Mouse (Mus musculus): ENCODE measurements around the gene Dhx34. TPM values are rescaled to one million over a fixed set of nuclear protein-coding genes. Genes with fewer than 3 reads are reported as not detected.
A peak's percentile ranks its signal among the peaks of the same experiment; 100 is the strongest.

Dhx34 gene
- total RNA-seq, 2 experiments from 2014 or later = 12.7 to 12.8 TPM

GRCm38 (mm10) chr7:16156105-16156714 is 65.6 kb downstream of the Dhx34 start:
- H3K27ac ChIP-seq = peak overlapping the region; percentile 38
- DNase-seq (ENCODE audit: extremely low spot score in 1 of 2, low spot score in 2 of 2) = no peak
- H3K4me3 ChIP-seq = no peak overlapping the region
- intact Hi-C loops (cut with DNase I) = no loop called here
- no peak for TF ChIP-seq CTCF (IDR thresholded peaks at IDR 0.05)

DNA sequence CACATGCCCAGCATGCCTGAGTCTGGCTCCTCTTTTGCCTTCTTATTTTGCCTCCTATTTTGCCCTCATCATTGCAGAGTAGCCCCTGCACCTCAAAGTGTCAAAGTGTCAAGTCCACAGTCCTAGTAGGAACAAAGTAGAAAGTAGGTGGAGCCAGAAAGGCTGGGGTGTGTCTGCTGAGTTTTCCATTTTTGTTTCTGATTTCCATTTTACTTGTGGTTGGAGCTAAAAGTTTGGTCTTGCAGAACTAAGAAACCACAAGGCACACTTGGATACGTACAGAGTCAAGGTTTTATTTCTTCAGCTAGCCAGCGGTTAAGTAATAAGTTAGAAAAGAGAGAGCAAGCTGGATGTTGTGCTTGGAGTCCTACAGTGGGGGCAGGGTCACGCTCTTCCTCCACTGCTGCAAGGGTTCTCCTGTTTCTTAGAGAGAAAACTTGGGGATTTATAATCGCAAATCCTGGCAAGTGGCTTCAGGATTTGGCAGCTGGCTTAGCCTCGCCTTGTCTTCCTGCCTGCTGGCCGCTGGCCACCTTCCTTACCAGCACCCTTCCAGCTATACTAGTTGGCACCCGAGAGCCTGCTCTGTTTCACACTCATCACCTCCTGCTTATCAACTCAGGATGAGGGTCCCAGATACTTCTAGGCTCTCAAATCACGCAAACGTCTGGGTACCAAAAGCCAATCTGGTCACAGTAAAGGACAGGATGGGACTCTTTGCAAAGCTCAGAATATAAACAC is 66.5 kb downstream of the Dhx34 start:
- intact Hi-C loops (cut with DNase I) = loop anchor here (2.0 kb wide), 1 partner anchor 99 kb away; no protein-coding TSS in a partner anchor
- DNase-seq (ENCODE audit: extremely low spot score in 1 of 2, low spot score in 2 of 2) = no peak
- Histone ChIP-seq H3K27ac (peak overlapping the region; percentile 36), H3K4me3 (no peak overlapping the region)
- no peak for TF ChIP-seq CTCF (IDR thresholded peaks at IDR 0.05)

GRCm38 (mm10) chr7:16153522-16153921 is 68.3 kb downstream of the Dhx34 start:
- H3K4me3 ChIP-seq = no peak overlapping the region
- intact Hi-C loops (cut with DNase I) = loop anchor here (5.0 kb wide), 1 partner anchor 171 kb away; no protein-coding TSS in a partner anchor
- peak overlapping the region; percentile 42; the same call in 1 of the 2 replicates for H3K27ac ChIP-seq
- DNase-seq (ENCODE audit: extremely low spot score in 1 of 2, low spot score in 2 of 2) = peak; percentile 67 to 74
- TF ChIP-seq CTCF (IDR thresholded peaks at IDR 0.05) = peak; percentile 85

DNA sequence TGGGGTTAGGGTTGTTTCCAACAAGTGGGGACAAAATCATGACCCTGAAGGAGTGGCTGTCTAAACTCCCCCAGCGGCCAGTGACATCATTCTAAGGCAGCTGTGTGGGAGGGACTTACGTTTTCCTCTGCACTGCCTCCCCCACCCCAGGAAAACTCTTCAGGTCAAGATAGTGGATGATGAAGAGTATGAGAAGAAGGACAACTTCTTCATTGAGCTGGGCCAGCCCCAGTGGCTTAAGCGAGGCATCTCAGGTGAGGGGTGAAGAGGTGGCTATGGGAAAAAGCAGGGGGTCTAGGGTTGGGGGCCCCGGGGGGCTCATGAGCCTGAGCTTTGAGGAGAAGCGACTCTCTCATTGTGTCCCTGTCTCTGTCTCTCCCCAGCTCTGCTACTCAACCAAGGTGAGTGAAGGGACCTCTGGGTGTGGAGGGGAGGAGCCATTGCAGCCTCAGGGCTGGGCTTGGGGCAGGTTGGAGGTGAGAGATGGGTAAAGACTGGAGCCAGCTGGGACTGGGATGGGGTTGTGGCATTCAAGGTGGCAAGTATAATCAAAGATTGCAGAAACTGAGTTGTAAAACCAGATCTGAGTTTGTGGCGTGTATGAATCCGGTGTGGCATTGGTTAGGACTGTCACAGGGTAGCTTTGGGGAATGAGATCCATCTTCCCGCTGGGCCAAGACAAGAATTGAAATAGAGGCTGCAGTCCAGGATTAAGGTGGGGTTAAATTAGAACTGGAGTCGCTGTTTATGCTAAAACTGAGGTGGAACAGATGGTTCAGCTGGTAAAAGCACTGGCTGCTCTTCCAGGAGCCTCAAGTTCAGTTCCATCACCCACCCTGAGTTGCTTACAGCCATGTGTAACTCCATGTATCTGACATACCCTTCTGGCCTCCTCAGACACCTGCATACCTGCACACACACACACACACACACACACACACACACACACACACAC is 71.4 kb downstream of the Dhx34 start:
- no peak for DNase-seq (ENCODE audit: extremely low spot score in 1 of 2, low spot score in 2 of 2)
- Histone ChIP-seq H3K27ac (peak overlapping the region; percentile 81), H3K4me3 (no peak overlapping the region)
- TF ChIP-seq CTCF (IDR thresholded peaks at IDR 0.05) = no peak
- intact Hi-C loops (cut with DNase I) = loop anchor here (5.0 kb wide), 1 partner anchor 168 kb away; no protein-coding TSS in a partner anchor

GRCm38 (mm10) chr7:16149241-16149640 is 72.6 kb downstream of the Dhx34 start:
- no peak for TF ChIP-seq CTCF (IDR thresholded peaks at IDR 0.05)
- DNase-seq (ENCODE audit: extremely low spot score in 1 of 2, low spot score in 2 of 2) = peak; percentile 78 to 86
- no peak overlapping the region for H3K4me3 ChIP-seq
- intact Hi-C loops (cut with DNase I) = loop anchor here (1.0 kb wide), 2 partner anchors 18 to 46 kb away; no protein-coding TSS in a partner anchor
- H3K27ac ChIP-seq = peak overlapping the region; percentile 82

- H3K27ac ChIP-seq = peak overlapping the region; percentile 86; the same call in 1 of the 2 replicates
- H3K4me3 ChIP-seq = no peak overlapping the region
- intact Hi-C loops (cut with DNase I) = no loop called here
- TF ChIP-seq CTCF (IDR thresholded peaks at IDR 0.05) = no peak
- DNase-seq (ENCODE audit: extremely low spot score in 1 of 2, low spot score in 2 of 2) = no peak
Observed at GRCm38 (mm10) chr7:16147643-16148042, 74.2 kb downstream of the Dhx34 start.

Other genes starting within 250 kb of the Dhx34 start
- gene Bicra, start 174.1 kb downstream of the Dhx34 start, total RNA-seq (2021) = 10 to 100 TPM; 14.5 to 15.4 TPM
- gene Zfp541, start 160.2 kb downstream of the Dhx34 start, total RNA-seq (2021) = under 1 TPM; 0.77 to 0.97 TPM
- 100 to 1,000 TPM; 269 to 280 TPM for gene Napa, start 123.6 kb downstream of the Dhx34 start, total RNA-seq (2021)
- gene Kptn, start 102.1 kb downstream of the Dhx34 start, total RNA-seq (2021) = 10 to 100 TPM; 42.9 to 46.3 TPM
- gene Slc8a2, start 92.2 kb downstream of the Dhx34 start, total RNA-seq (2021) = 100 to 1,000 TPM; 226 TPM
- gene Meis3, start 46.9 kb downstream of the Dhx34 start, total RNA-seq (2021) = 10 to 100 TPM; 39.8 to 42.6 TPM
- gene C5ar2, start 22.1 kb upstream of the Dhx34 start, total RNA-seq (2021) = under 1 TPM; 0.42 to 0.54 TPM
- gene C5ar1, start 37.5 kb upstream of the Dhx34 start, total RNA-seq (2021) = 1 to 10 TPM; 1.3 to 1.7 TPM
- gene Inafm1, start 51.6 kb upstream of the Dhx34 start, total RNA-seq (2021) = 10 to 100 TPM; 36.7 to 41.3 TPM
- gene Ccdc9, start 64.8 kb upstream of the Dhx34 start, total RNA-seq (2021) = 10 to 100 TPM; 94.3 to 95.1 TPM
- 1 to 10 TPM; 9.1 to 9.7 TPM for gene Bbc3, start 86.4 kb upstream of the Dhx34 start, total RNA-seq (2021)
- 100 to 1,000 TPM; 100 to 105 TPM for gene Sae1, start 165.8 kb upstream of the Dhx34 start, total RNA-seq (2021)
- 10 to 100 TPM; 58.3 to 58.7 TPM for gene Zc3h4, start 178.9 kb upstream of the Dhx34 start, total RNA-seq (2021)
- gene Tmem160, start 230.7 kb upstream of the Dhx34 start, total RNA-seq (2021) = 10 to 100 TPM; 68.0 to 69.0 TPM

Measured in left cerebral cortex, adult 2 months (tissue).